Mouse (Mus musculus) liver, adult 2 months (tissue): ENCODE results near the gene Spp2.

Source experiments
- CTCF ChIP-seq: fragments of 200-500 bp; IDR thresholded peaks from 2 replicates; pipeline ENCODE4 v1.5.1; 2011; ENCODE audit warnings: low read depth, low read length, control low read depth
- POLR2A ChIP-seq: fragments of 200-500 bp; IDR thresholded peaks from 2 replicates; pipeline ENCODE4 v1.6.1; 2011; ENCODE audit warnings: low read length, control low read depth; ENCODE audit not compliant: insufficient read depth; ENCODE audit errors: extremely low read depth

DNA sequence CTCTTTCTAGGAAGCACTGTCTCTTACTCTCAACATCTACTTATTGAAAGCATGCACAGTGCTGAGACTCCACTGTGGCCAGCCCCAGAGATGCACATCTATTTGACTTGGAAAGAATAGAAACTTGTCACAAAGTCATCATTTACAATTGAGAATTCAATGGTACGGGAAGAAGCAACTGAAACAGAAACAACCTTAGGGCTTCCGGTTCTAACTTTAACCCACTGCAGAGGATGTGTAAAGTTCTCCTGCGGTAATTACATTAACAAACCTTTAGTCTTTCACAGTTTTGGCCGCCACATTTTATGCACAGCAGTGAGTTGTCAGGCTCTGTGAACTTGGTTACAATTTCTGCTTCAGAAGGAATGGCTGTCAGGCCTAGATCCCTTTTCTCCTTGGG is 43.9 kb downstream of the Spp2 start:
- TF ChIP-seq CTCF (no peak), POLR2A (no peak)
